Mouse (Mus musculus): Measurements from ENCODE around the gene Sult5a1. TPM values are rescaled to one million over a fixed set of nuclear protein-coding genes. Genes with fewer than 3 reads are reported as not detected.
"Not testable (repeated sequence)": the region's sequence is repeated elsewhere in the genome, so short reads cannot be mapped to it uniquely, and the experiment has no call there.

The Sult5a1 gene
- 41.0 and 41.7 TPM in 2 replicates for polyA plus RNA-seq (2015; fragmentation: Nextera tagmentation; extraction: Ambion mirVana)

- H3K4me1 ChIP-seq = peaks cover 24% of the 10 kb centered on the region
- WGBS = 24% methylated on average over 13 of the region's 13 CpGs
- H3K27ac ChIP-seq = peak within 1 kb of the TSS; percentile 63
- ATAC-seq (ENCODE audit: insufficient number of reproducible peaks, low FRiP score, low TSS enrichment, low read depth) = no peak
- peak within 1 kb of the TSS; percentile 29 for H3K4me3 ChIP-seq
- no peak within 1 kb of the TSS for H3K9ac ChIP-seq
- no peaks in the 10 kb centered on the region for H3K27me3 ChIP-seq
- H3K9me3 ChIP-seq = no peaks in the 10 kb centered on the region
- no peaks in the 10 kb centered on the region for H3K36me3 ChIP-seq
- H3K4me2 ChIP-seq = peak within 1 kb of the TSS; percentile 43
Measured at GRCm38 (mm10) chr8:123157888-123158465, at the start of gene Sult5a1. Gene Sult5a1, minus strand, starts transcription at chr8:123158315.

DNA sequence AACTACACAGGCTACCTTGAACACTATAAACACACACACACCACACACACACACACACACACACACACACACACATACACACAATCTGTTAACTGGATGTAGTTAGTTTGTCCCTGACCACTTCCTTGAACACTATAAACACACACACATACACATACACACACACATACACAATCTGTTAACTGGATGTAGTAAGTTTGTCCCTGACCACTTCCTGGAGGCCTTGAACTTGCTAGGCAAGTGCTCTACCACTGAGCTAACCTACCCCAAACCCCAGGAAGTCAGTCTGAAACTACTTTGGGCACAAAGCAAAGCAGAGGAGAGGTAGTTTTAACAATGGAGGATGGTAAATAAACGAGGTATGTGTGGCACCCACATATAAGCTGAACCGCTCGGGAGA, 45.5 kb upstream of the Sult5a1 start:
- Histone ChIP-seq H3K9me3 (no peaks in the 10 kb centered on the region), H3K9ac (no peak overlapping the region), H3K36me3 (peaks cover 46% of the 10 kb centered on the region), H3K27me3 (no peaks in the 10 kb centered on the region), H3K4me2 (no peak overlapping the region), H3K4me1 (no peaks in the 10 kb centered on the region), H3K27ac (no peak overlapping the region), H3K4me3 (no peak overlapping the region)
- no peak for ATAC-seq (ENCODE audit: insufficient number of reproducible peaks, low FRiP score, low TSS enrichment, low read depth)
- WGBS = 84% methylated on average over 3 of the region's 3 CpGs

DNA sequence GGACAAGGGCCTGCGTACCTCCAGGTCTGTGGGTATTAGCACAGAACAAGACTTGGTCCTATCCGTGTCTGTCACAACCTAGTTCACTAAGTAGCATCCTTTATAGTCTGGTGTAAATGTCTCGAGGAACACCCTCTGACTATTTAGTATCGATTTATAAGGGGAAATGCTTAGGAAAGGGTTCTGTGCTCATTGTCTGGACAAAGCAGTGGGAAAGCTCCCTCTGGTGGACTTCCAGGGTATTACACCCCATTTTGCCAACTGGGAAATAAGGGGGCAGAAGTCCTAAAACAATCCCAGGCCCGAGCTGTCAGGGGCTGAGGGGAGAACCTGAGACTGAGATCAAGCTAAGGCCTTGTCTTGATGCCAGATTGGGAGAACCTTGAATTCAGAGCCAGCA, 44.2 kb upstream of the Sult5a1 start:
- Histone ChIP-seq H3K36me3 (peaks cover 33% of the 10 kb centered on the region), H3K9ac (no peak overlapping the region), H3K27me3 (no peaks in the 10 kb centered on the region), H3K4me2 (no peak overlapping the region), H3K4me1 (no peaks in the 10 kb centered on the region), H3K9me3 (no peaks in the 10 kb centered on the region), H3K4me3 (no peak overlapping the region), H3K27ac (no peak overlapping the region)
- 25% methylated on average over 5 of the region's 5 CpGs for WGBS
- no peak for ATAC-seq (ENCODE audit: insufficient number of reproducible peaks, low FRiP score, low TSS enrichment, low read depth)

- Histone ChIP-seq H3K4me2 (no peak overlapping the region), H3K27me3 (no peaks in the 10 kb centered on the region), H3K9ac (no peak overlapping the region), H3K4me1 (no peaks in the 10 kb centered on the region), H3K4me3 (no peak overlapping the region), H3K9me3 (no peaks in the 10 kb centered on the region), H3K27ac (no peak overlapping the region), H3K36me3 (peaks cover 12% of the 10 kb centered on the region)
- 66% methylated on average over 14 of the region's 14 CpGs for WGBS
- ATAC-seq (ENCODE audit: insufficient number of reproducible peaks, low FRiP score, low TSS enrichment, low read depth) = no peak
Measured at GRCm38 (mm10) chr8:123199864-123200263, 41.7 kb upstream of the Sult5a1 start.

- H3K4me1 ChIP-seq; H3K27me3 ChIP-seq; H3K27ac ChIP-seq; H3K36me3 ChIP-seq; H3K4me2 ChIP-seq; H3K9me3 ChIP-seq; ATAC-seq (ENCODE audit: insufficient number of reproducible peaks, low FRiP score, low TSS enrichment, low read depth); H3K4me3 ChIP-seq; H3K9ac ChIP-seq: not testable (repeated sequence)
- WGBS = 69% methylated on average over 5 of the region's 5 CpGs
Measured at GRCm38 (mm10) chr8:123197016-123197415, 38.9 kb upstream of the Sult5a1 start.

DNA sequence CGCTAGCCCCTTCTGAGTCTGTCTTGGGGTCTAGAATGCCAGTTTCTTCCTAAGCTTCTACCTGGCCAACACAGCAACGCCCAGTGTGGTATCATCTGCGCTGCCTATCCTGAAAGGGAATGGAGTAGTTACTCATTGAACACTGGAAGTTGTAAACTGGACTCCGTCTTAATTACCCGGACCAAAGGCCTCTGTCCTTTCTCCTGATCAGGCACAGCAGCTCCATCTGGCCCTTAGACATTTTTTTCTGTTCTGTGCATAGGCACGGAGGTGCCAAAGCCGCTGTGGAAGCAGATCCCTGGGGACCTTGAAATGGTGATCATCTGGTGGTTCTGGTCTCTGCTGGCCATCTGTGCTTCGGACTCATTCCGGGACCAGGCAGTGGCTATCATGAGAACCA, 35.7 kb upstream of the Sult5a1 start:
- Histone ChIP-seq H3K27me3 (no peaks in the 10 kb centered on the region), H3K4me3 (no peak overlapping the region), H3K36me3 (no peaks in the 10 kb centered on the region), H3K9me3 (no peaks in the 10 kb centered on the region), H3K27ac (no peak overlapping the region), H3K4me1 (peaks cover 6% of the 10 kb centered on the region), H3K4me2 (no peak overlapping the region), H3K9ac (no peak overlapping the region)
- ATAC-seq (ENCODE audit: insufficient number of reproducible peaks, low FRiP score, low TSS enrichment, low read depth) = no peak
- WGBS = 85% methylated on average over 9 of the region's 9 CpGs

- Histone ChIP-seq H3K4me3 (no peak overlapping the region), H3K27me3 (no peaks in the 10 kb centered on the region), H3K36me3 (no peaks in the 10 kb centered on the region), H3K9me3 (no peaks in the 10 kb centered on the region), H3K4me1 (peaks cover 11% of the 10 kb centered on the region), H3K27ac (no peak overlapping the region), H3K9ac (no peak overlapping the region), H3K4me2 (no peak overlapping the region)
- WGBS = 53% methylated on average over 8 of the region's 8 CpGs
- no peak for ATAC-seq (ENCODE audit: insufficient number of reproducible peaks, low FRiP score, low TSS enrichment, low read depth)
Measured at GRCm38 (mm10) chr8:123191908-123192307, 33.8 kb upstream of the Sult5a1 start.

- Histone ChIP-seq H3K9me3 (no peaks in the 10 kb centered on the region), H3K4me3 (no peak overlapping the region), H3K4me1 (peaks cover 23% of the 10 kb centered on the region), H3K27me3 (no peaks in the 10 kb centered on the region), H3K4me2 (peak overlapping the region; percentile 25; the same call in 1 of the 2 replicates), H3K9ac (no peak overlapping the region), H3K36me3 (no peaks in the 10 kb centered on the region), H3K27ac (peak overlapping the region; percentile 59; the same call in 1 of the 2 replicates)
- no peak for ATAC-seq (ENCODE audit: insufficient number of reproducible peaks, low FRiP score, low TSS enrichment, low read depth)
- 2% methylated on average over 9 of the region's 9 CpGs for WGBS
Measured at GRCm38 (mm10) chr8:123190678-123191077, 32.6 kb upstream of the Sult5a1 start.

GRCm38 (mm10) chr8:123188841-123189240, 30.7 kb upstream of the Sult5a1 start:
- WGBS = 81% methylated on average over 7 of the region's 7 CpGs
- Histone ChIP-seq H3K27me3 (no peaks in the 10 kb centered on the region), H3K4me1 (peaks cover 31% of the 10 kb centered on the region), H3K9ac (no peak overlapping the region), H3K4me2 (no peak overlapping the region), H3K36me3 (no peaks in the 10 kb centered on the region), H3K4me3 (no peak overlapping the region), H3K9me3 (no peaks in the 10 kb centered on the region), H3K27ac (no peak overlapping the region)
- no peak for ATAC-seq (ENCODE audit: insufficient number of reproducible peaks, low FRiP score, low TSS enrichment, low read depth)

DNA sequence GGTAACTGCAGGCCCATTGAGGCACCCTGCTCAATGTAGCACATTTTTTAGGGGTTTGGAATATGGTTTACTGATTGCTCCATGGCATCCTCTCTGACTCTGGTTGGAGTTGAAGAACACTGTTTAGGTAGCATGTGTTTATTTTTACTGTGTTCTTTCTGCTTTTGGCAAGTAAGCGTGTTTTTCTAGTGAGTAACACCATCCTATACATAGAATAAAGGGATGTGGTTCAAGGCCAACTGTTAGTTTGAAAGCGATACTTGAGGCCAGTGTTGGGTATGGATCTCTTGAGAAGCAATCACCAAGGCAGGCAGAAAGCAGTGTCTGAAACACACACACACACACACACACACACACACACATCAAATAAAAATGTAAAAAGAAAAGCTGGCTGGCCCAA, 29.9 kb upstream of the Sult5a1 start:
- no peak overlapping the region for H3K4me2 ChIP-seq
- no peak overlapping the region for H3K27ac ChIP-seq
- H3K4me1 ChIP-seq = peaks cover 31% of the 10 kb centered on the region
- H3K36me3 ChIP-seq = no peaks in the 10 kb centered on the region
- ATAC-seq (ENCODE audit: insufficient number of reproducible peaks, low FRiP score, low TSS enrichment, low read depth) = no peak
- no peak overlapping the region for H3K9ac ChIP-seq
- no peaks in the 10 kb centered on the region for H3K9me3 ChIP-seq
- no peak overlapping the region for H3K4me3 ChIP-seq
- WGBS = 84% methylated on average over 2 of the region's 2 CpGs
- no peaks in the 10 kb centered on the region for H3K27me3 ChIP-seq

DNA sequence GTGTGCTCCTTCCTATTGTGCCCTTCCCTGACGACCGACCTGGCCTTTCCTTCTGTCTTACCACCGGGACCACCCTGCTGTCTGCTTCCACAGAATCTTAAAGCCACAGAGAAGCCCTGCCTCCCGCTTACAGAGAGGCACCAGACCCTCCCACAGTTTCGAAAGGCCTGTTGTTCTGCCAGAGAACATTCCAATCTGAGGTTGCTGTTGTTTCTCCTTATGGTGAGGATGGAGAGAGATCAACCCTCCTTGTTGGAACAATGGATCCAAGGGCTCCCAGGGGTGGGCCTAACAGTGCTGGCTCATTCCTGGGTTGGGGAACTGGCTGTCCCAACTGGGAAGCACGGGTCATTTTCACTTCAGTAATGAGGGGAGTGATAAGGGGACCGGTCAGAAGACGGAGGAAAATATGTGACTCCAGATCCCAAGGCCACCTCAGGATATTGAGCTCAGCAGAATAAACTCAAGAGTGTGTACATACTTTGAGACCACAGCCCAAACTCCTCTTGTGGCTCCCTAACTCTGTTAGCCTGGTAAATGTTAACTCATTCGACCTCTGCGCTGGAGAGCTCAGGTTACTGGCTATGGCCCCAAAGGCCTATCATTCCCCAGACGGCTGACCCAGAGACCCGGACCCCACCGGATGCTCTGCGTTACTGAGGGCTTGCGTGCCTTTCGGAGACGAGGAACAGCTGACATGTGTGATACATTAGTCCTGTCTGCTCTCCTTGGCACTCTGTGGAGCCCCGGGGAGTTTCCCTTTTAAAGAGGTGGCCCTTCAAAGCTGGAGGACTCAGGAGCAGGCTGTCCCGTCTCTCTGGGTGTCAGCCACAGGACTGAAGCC, 27.7 kb upstream of the Sult5a1 start, which contains the start of gene Dpep1:
Gene Dpep1, plus strand, starts transcription at position 677 of the 844 bp plus-strand sequence.
- H3K4me3 ChIP-seq = no peak within 1 kb of the TSS
- H3K4me1 ChIP-seq = peaks cover 31% of the 10 kb centered on the region
- WGBS = 23% methylated on average over 19 of the region's 19 CpGs
- no peaks in the 10 kb centered on the region for H3K27me3 ChIP-seq
- H3K9me3 ChIP-seq = no peaks in the 10 kb centered on the region
- H3K27ac ChIP-seq = peak within 1 kb of the TSS; percentile 54
- no peaks in the 10 kb centered on the region for H3K36me3 ChIP-seq
- H3K9ac ChIP-seq = no peak within 1 kb of the TSS
- no peak within 1 kb of the TSS for H3K4me2 ChIP-seq
- ATAC-seq (ENCODE audit: insufficient number of reproducible peaks, low FRiP score, low TSS enrichment, low read depth) = 0 out of 2 replicates have a peak, but pooled peaks have one; percentile 37

DNA sequence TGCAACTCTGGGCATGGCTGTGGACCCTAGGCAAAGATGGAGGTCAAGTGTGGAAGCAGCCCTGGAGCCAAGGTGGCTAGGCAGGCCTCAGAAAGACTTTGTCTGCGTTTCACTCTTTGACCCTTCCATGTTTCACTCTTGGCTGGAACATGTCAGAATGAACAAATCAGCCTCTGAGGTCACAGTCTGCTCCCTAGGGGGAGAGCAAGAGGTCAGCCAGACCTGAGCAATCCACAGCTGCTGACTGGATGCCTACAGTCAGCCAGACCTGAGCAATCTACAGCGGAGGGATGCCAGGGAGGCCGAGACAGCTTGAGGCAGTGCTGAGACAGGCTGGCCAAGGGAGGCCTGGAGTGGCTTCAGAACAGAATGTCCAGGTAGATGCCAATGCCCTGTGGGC, 23.3 kb upstream of the Sult5a1 start:
- no peak overlapping the region for H3K27ac ChIP-seq
- H3K9me3 ChIP-seq = peaks cover 3% of the 10 kb centered on the region; the same call in 1 of the 2 replicates
- 60% methylated on average over 3 of the region's 3 CpGs for WGBS
- no peaks in the 10 kb centered on the region for H3K27me3 ChIP-seq
- no peak overlapping the region for H3K4me2 ChIP-seq
- H3K4me3 ChIP-seq = no peak overlapping the region
- no peak overlapping the region for H3K9ac ChIP-seq
- H3K36me3 ChIP-seq = no peaks in the 10 kb centered on the region
- ATAC-seq (ENCODE audit: insufficient number of reproducible peaks, low FRiP score, low TSS enrichment, low read depth) = no peak
- H3K4me1 ChIP-seq = peaks cover 15% of the 10 kb centered on the region

All from limb, embryonic 15.5 days (tissue).